Comparison of ENCODE assay signal across 18 mouse cellular contexts in the genomic region with DNA sequence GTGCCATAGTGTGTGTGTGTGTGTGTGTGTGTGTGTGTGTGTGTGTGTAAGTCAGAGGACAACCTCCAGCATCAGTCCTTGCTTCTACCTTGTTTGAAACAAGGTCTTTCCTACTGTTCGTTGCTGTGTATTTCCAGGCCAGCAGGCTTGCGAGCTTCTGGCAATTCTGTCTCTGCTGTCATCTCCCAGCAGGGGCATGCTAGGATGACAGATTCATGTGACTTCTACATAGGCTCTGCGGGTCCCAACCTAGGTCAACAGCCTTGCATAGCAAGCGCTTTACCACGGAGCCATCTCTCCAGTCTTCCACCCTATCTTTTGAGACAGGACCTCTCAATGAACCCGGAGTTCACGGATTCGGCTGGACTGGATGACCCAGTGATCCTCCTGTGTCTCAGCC.
DNase-seq lines count a peak whose midpoint lies in the region; ATAC-seq lines count a peak whose summit lies in the region.
"Had no signal": no experiment of that assay in that cellular context is flagged by ENCODE, and none has a peak within 500 bp of the region (broad histone marks: within the 10 kb centered on the region; RNA-seq: fewer than 3 reads in every experiment).

No protein-coding gene starts in this region.

- ATAC-seq in cerebellum, adult (ENCODE audit: insufficient number of reproducible peaks, low FRiP score, low TSS enrichment): peak; percentile 59
- ATAC-seq: activated CD4-positive, CD25-positive, alpha-beta regulatory T cell, adult 4 months; CD4-positive, CD25-positive, alpha-beta regulatory T cell, adult 4 months; forebrain, embryonic 13.5 days; forebrain, embryonic 15.5 days; forebrain, postnatal 0 days; Patski had no signal

- DNase-seq in cerebellum, postnatal 4 days (ENCODE audit: low spot score in 2 of 2): no peak
- DNase-seq in cerebellum, adult 9-11 months: peak; percentile 43
- DNase-seq in cerebellum, adult 11 months: no peak
- peak; percentile 17 to 20 for DNase-seq in cerebellum, postnatal 36 days
- no peak for DNase-seq in cerebellum, adult 11-12 months
- DNase-seq: adrenal gland, adult 8-10 months; adrenal gland, postnatal 14 days; adrenal gland, postnatal 36 days; B cell, adult 2 months; cerebellum, adult 9-10 months; embryo, embryonic 11 days; forebrain, postnatal 0 days had no signal

Comparison
In these comparisons a context has a peak if more than half of its experiments do, and no peak if none do; other contexts are left out.
1. DNase-seq: peak in cerebellum, adult 9-11 months (single experiment) and cerebellum, postnatal 36 days (2 of 2); none in cerebellum, postnatal 4 days (0 of 2), cerebellum, adult 11 months (single experiment) and cerebellum, adult 11-12 months (single experiment).